Mouse (Mus musculus) embryonic fibroblast, embryonic 13.5 days (primary cell): ENCODE measurements around the gene Nbea. TPM values are rescaled to one million over a fixed set of nuclear protein-coding genes. Genes with fewer than 3 reads are reported as not detected.

Experiments used
- H3K27ac ChIP-seq: 2 replicates; pipeline ENCODE4 v1.5.1; 2012; ENCODE audit warnings: low read length, control low read depth, inconsistent platforms; ENCODE audit not compliant: insufficient read depth
- H3K4me1 ChIP-seq: 2 replicates; pipeline ENCODE4 v1.6.1; 2011; ENCODE audit warnings: low read length; ENCODE audit not compliant: control insufficient read depth, insufficient read depth
- H3K4me3 ChIP-seq: 2 replicates; pipeline ENCODE4 v1.5.1; 2011; ENCODE audit warnings: mild to moderate bottlenecking, control low read depth, low read length; ENCODE audit not compliant: insufficient read depth
- CTCF ChIP-seq: IDR thresholded peaks from 2 replicates; pipeline ENCODE4 v1.5.1; 2011; ENCODE audit warnings: mild to moderate bottlenecking, control low read depth, low read length, moderate library complexity, borderline replicate concordance; ENCODE audit not compliant: insufficient read depth
- POLR2A ChIP-seq: IDR thresholded peaks from 2 replicates; pipeline ENCODE4 v1.6.1; 2011; ENCODE audit warnings: low read depth, mild to moderate bottlenecking, control low read depth, low read length, moderate library complexity
- polyA plus RNA-seq: library from polyadenylated mRNA; stranded (reverse); fragments of >200 nt; gene quantifications from 2 replicates; pipeline ENCODE4 v1.2.4, GENCODE M21; 2011; ENCODE audit warnings: low read depth; ENCODE audit not compliant: missing spikeins, insufficient read length

Gene Nbea
- 29.7 and 35.3 TPM in 2 replicates for polyA plus RNA-seq

DNA sequence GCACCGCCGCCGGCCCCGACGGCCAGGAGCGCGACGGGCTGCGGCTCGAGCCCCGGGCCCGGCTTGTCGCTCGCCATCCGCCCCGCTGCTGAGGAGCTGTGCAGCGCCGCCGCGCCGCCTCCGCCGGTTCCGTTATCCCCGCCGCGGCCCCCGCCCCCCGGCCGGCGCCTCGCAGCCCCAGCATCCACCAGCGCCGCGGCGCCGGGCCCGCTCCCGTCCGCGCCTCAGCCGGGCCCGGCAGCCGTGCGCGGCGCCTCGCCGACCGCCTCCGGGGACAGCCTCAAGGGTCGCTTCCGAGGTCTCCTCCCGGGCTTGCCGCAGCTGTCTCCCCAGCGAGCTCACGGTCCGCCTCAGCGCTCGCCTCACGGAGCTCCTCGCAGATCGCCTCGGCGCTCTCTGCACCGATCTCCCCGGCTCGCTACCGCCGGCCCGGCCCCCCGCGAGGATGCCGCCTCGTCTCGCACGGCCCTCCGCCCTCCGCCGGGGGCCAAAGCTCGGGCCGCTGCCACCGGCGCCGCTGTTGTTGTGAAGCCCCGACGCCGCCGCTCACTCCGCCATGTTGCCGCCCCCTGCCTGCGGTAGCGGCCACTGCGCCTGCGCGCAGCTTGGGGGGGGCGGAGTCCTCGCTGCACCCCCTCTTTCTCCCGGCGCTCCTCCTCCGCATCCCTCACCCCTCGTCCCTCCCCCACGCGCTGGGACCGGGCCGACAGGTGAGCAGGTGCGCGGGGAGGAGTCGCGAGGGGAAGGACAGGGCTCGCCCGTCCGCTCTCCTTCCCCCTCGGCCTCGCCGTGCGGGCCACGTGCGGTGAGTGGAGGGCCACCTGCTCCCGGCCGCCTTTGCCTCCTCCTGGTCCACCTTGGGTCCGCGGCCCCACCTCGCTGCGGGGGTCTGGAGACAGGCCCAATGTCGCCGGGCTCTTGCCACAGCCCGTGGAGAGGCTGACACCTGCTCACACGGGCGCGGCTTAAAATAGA, at the start of gene Nbea:
Nbea (minus strand) TSS at position 543 of the 975 bp plus-strand sequence.
- Histone ChIP-seq H3K27ac (0 out of 2 replicates have a peak within 1 kb of the TSS, but pooled peaks have one; percentile 15), H3K4me3 (peak within 1 kb of the TSS; percentile 78), H3K4me1 (peaks cover 8% of the 10 kb centered on the region)
- TF ChIP-seq CTCF (no peak), POLR2A (peak; percentile 74)

DNA sequence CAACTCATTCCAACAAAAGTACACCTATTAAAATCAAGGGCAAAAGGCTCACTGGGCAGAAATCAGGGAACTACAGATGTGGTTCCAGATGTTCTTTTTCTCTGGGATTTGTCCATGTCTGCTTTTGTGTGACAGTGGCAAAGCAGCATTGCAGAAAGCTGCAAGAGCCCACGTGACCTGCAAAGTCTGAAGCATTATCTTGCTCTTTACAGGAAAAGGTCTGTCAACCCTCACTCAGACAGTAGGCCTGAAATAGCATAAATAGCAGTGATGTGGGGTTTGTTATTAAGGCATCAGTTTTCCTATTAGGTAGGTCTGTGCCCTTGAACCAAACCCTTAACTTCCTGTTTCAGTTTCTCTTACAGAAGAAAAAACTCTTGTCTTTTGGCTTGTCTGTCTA, 45.8 kb upstream of the Nbea start:
- Histone ChIP-seq H3K4me1 (no peaks in the 10 kb centered on the region), H3K4me3 (no peak overlapping the region), H3K27ac (no peak overlapping the region)
- TF ChIP-seq POLR2A (no peak), CTCF (no peak)

GRCm38 (mm10) chr3:56215989-56216388, 32.5 kb upstream of the Nbea start:
- TF ChIP-seq CTCF (no peak), POLR2A (no peak)
- H3K4me3 ChIP-seq = no peak overlapping the region
- H3K4me1 ChIP-seq = no peaks in the 10 kb centered on the region
- peak overlapping the region; percentile 76; the same call in 1 of the 2 replicates for H3K27ac ChIP-seq

GRCm38 (mm10) chr3:56203968-56204367, 20.5 kb upstream of the Nbea start:
- Histone ChIP-seq H3K4me3 (no peak overlapping the region), H3K4me1 (no peaks in the 10 kb centered on the region), H3K27ac (no peak overlapping the region)
- TF ChIP-seq CTCF (no peak), POLR2A (no peak)

- no peak for TF ChIP-seq CTCF
- no peak for TF ChIP-seq POLR2A
- Histone ChIP-seq H3K4me1 (peaks cover 6% of the 10 kb centered on the region), H3K27ac (no peak overlapping the region), H3K4me3 (no peak overlapping the region)
Measured at GRCm38 (mm10) chr3:56188238-56188637, 4.7 kb upstream of the Nbea start.

GRCm38 (mm10) chr3:56187131-56187779, 3.8 kb upstream of the Nbea start:
- TF ChIP-seq CTCF (no peak), POLR2A (no peak)
- no peak overlapping the region for H3K4me3 ChIP-seq
- no peak overlapping the region for H3K27ac ChIP-seq
- H3K4me1 ChIP-seq = peaks cover 6% of the 10 kb centered on the region

DNA sequence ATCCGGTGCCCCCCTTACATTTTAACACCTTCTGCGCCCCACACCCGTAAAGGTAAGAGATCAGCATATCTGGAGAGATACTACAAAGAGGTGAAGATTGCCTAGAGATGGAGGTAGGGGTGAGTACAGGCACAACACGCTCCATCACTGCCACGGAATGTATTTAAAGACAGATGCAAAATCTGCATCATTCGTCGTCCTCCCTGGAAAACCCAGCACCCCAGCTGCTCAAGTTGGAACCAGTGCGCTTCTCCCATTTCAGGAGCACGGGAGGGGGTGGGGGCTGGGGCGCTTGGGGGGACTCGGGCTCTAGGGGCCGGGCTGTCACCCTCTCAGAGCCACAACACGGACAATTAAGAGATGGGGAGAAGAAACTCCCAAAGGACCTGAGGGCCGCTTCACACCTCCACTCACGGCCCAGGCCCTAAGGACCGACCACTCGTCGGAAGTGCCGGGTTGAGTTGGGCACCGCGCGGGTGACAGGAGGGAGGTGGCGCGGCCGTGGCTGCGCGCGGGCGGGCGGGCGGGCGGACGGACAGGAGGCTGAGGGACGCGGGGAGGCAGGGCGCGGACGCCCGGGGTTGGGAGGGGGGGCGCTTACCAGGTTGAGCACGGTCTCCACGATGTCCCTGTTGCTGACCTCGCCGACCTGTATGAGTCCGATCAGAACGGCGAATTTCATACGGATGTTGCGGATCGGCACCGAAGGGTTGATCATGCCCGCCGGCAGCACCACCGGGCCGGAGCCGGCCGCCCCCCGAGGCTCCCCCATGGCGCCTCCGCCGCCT, 936 bp downstream of the Nbea start:
- Histone ChIP-seq H3K4me1 (peaks cover 7% of the 10 kb centered on the region), H3K27ac (peak overlapping the region; percentile 58; the same call in 1 of the 2 replicates), H3K4me3 (peak overlapping the region; percentile 78)
- no peak for TF ChIP-seq CTCF
- 0 out of 2 replicates have a peak, but pooled peaks have one; percentile 5 for TF ChIP-seq POLR2A

DNA sequence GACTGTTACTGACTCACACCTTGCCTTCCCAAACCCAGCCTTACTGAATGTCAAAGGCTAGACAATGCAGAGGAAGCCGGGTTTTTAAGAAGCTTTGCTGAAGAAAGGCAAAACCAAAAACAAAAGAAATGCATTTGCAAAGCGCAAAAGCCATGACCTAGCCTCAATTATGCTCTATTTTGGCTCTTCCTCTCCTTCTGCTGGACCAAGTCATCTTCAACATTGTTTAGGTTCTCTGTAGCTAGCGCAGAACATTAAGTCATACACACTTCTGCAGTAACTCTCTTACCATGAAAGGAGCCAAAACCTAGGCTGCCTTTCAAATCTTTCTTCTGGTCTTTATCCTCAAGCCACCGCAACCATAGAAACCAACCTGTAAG, 1.5 kb downstream of the Nbea start:
- H3K27ac ChIP-seq = peak overlapping the region; percentile 58
- peak overlapping the region; percentile 78 for H3K4me3 ChIP-seq

DNA sequence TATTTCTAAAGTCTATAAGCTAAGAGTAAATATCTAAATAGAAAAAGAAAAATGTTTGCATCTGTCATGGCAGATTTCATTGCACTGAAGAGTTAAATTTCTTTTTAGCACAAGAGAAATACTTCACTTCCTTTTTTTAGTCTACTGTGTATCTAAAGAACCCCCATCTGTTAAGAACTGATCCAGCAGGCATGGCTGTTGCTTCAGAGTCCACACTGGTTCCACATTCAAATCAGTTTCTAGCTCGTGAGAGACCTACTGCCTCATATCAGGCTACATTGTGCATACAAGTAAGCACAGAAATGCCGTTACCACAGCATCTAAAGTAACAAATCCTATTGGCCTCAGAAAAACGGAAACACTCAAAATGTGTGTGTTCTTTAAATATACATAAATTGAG, 2.5 kb downstream of the Nbea start:
- Histone ChIP-seq H3K4me1 (peaks cover 2% of the 10 kb centered on the region; the same call in 1 of the 2 replicates), H3K4me3 (peak overlapping the region; percentile 41; the same call in 1 of the 2 replicates), H3K27ac (no peak overlapping the region)
- TF ChIP-seq POLR2A (no peak), CTCF (no peak)

More for the DNA sequence above, 1.5 kb downstream of the Nbea start:
- H3K4me1 ChIP-seq = peaks cover 2% of the 10 kb centered on the region; the same call in 1 of the 2 replicates
- TF ChIP-seq POLR2A (no peak), CTCF (no peak)
